Mouse (Mus musculus) midbrain, embryonic 16.5 days (tissue): ENCODE measurements at regions not wholly inside any gene's neighbourhood (a gene's known extent, or its start where the extent isn't known, plus 50 kb on each side); places are given as distances from the start of the nearest gene placed in this dataset.
A peak's percentile ranks its signal among the peaks of the same experiment; 100 is the strongest.

Experiments
- ATAC-seq: fragments of 200-750 bp; cut with Nextera tagmentation; 2 replicates; pipeline ENCODE4 v1.8.0; 2017; ENCODE audit warnings: moderate TSS enrichment
- H3K27ac ChIP-seq: fragments of 300-500 bp; sonication (generic); 2 replicates; pipeline ENCODE4 v1.5.1; 2014; ENCODE audit warnings: mild to moderate bottlenecking, low read length, mixed read lengths
- H3K27me3 ChIP-seq: fragments of 300-500 bp; sonication (generic); 2 replicates; pipeline ENCODE4 v1.6.1; 2014; ENCODE audit warnings: low read depth, low read length, mixed read lengths; ENCODE audit not compliant: control insufficient read depth, insufficient read depth
- H3K36me3 ChIP-seq: fragments of 300-500 bp; sonication (generic); 2 replicates; pipeline ENCODE4 v1.6.1; 2014; ENCODE audit warnings: mild to moderate bottlenecking, low read length, moderate library complexity, mixed read lengths; ENCODE audit not compliant: control insufficient read depth, insufficient read depth
- H3K4me1 ChIP-seq: fragments of 300-500 bp; sonication (generic); 2 replicates; pipeline ENCODE4 v1.6.1; 2014; ENCODE audit warnings: mild to moderate bottlenecking, low read length, mixed read lengths; ENCODE audit not compliant: control insufficient read depth, insufficient read depth
- H3K4me2 ChIP-seq: fragments of 300-500 bp; sonication (generic); 2 replicates; pipeline ENCODE4 v1.6.1; 2014; ENCODE audit warnings: mild to moderate bottlenecking, low read length, mixed read lengths
- H3K4me3 ChIP-seq: fragments of 300-500 bp; sonication (generic); 2 replicates; pipeline ENCODE4 v1.5.1; 2014; ENCODE audit warnings: low read depth, mild to moderate bottlenecking, low read length, moderate library complexity, mixed read lengths
- H3K9ac ChIP-seq: fragments of 300-500 bp; sonication (generic); 2 replicates; pipeline ENCODE4 v1.6.1; 2014; ENCODE audit warnings: low read depth, low read length, mixed read lengths
- H3K9me3 ChIP-seq: fragments of 300-500 bp; sonication (generic); replicated peaks from 2 replicates; pipeline ENCODE4 v1.6.1; 2014; ENCODE audit warnings: mild to moderate bottlenecking, low read length, mixed read lengths; ENCODE audit not compliant: control insufficient read depth, poor library complexity, severe bottlenecking
- WGBS: fragments of 180-500 bp; shearing (Covaris S2); extraction: QIAGEN DNeasy Blood & Tissue Kit; methylation state at CpG from one replicate; pipeline ENCODE4 v1.1.7; 2014; 5-methylcytosine and 5-hydroxymethylcytosine counted together

DNA sequence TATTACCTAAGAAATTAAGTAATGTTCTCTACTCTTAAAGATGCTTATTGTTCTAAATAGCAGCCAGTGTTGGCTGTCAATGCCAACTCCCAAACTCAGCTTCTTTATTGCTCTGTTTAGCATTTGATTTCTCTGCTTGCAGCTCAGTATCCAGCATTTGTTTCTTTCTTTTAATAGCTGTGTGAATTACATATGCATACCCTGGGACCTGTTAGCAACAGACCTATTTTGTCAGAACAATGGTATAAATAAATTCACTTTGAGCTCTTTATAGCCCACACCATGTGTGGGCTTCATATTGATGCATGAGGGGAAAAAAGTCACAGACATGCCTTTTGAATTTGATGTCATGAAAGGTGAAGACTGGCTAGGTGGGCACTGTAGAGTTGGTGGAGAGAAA lies 732.4 kb downstream of the Nsun3 start:
- Histone ChIP-seq H3K4me3 (no peak overlapping the region), H3K27me3 (no peaks in the 10 kb centered on the region), H3K4me2 (no peak overlapping the region), H3K4me1 (peaks cover 2% of the 10 kb centered on the region; the same call in 1 of the 2 replicates), H3K36me3 (no peaks in the 10 kb centered on the region), H3K9me3 (no peaks in the 10 kb centered on the region), H3K27ac (no peak overlapping the region), H3K9ac (no peak overlapping the region)
- 0 out of 2 replicates have a peak, but pooled peaks have one; percentile 5 for ATAC-seq

DNA sequence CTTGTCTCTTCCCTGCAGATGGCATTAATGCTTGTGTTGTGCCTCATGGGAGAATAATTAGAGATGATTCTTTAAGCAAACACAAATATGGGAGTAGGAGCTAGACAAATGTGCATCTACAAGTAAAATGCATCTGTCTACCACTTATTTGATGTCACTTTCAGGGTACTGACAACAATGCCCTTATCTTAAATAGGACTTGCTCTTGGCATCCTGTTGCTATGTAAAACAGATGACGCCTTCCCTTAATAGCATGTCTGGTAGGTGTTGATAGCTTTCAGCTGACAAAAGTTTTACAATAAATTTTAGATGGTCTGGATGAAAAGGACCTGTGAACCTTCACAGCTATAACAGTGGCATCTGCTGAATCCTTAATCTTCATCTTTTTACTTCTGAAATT lies 748.6 kb downstream of the Nsun3 start:
- Histone ChIP-seq H3K9ac (no peak overlapping the region), H3K27me3 (no peaks in the 10 kb centered on the region), H3K4me1 (no peaks in the 10 kb centered on the region), H3K27ac (no peak overlapping the region), H3K4me3 (no peak overlapping the region), H3K36me3 (no peaks in the 10 kb centered on the region), H3K4me2 (no peak overlapping the region), H3K9me3 (no peaks in the 10 kb centered on the region)
- ATAC-seq = no peak
- 81% methylated on average over 1 of the region's 1 CpGs for WGBS

DNA sequence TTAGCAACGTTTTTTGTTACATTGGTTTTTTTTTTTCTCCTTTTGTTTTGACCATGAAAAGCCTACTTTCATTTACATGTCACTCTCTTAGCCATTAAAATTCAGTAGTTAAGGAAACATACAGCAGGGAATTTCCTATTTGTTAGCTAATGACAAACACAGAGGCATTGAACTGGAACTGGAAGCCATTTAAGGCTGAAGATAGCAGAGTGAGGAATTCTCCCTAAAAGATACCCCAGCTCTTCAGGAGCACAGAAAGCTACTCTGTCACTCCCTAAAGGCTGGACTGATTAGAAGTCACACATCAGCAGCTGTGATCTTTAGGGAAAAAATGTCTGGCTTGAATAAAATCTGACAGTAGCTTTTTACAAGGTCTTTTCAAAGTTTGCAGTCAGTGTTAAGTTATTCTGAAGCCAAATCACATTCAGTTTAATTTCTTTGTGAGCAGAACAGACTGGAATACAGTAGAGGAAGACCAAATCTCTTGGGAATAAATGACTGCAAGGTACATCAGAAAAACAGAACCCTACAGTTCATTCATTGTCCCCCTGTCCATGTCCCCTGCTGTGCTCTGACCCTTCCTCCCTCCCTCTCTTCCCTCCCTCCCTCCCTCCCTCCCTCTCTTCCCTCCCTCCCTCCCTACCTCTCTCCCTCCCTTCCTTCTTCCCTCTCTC lies 796.1 kb downstream of the Nsun3 start:
- peak; percentile 67; the same call in 1 of the 2 replicates for ATAC-seq
- H3K4me2 ChIP-seq = no peak overlapping the region
- no peaks in the 10 kb centered on the region for H3K9me3 ChIP-seq
- H3K27ac ChIP-seq = no peak overlapping the region
- H3K4me3 ChIP-seq = no peak overlapping the region
- H3K4me1 ChIP-seq = 0 out of 2 replicates have a peak, but pooled peaks cover 4% of the 10 kb centered on the region
- H3K9ac ChIP-seq = no peak overlapping the region
- H3K27me3 ChIP-seq = no peaks in the 10 kb centered on the region
- no peaks in the 10 kb centered on the region for H3K36me3 ChIP-seq
- 6% methylated on average over 1 of the region's 1 CpGs for WGBS
